ENCODE assay signal across 9 mouse cellular contexts in the genomic region with DNA sequence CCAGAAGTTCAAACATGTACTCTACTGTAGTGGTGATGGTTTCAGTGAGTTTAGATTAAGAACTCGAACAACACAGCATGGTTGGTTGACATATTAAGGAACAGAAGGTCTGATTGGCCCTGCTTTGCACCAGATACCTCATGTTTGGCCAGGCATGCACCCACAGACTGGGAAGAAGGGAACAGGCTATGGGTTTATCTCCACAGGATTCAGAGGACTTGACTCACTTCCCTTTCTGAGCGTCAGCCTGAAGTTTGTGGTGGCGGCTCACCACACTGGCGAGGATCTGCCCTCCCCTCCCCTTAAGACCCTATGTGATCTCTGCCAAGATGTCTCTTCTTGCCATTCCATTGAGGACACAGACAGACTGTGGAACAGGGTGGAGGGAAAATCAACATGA.
"Had no signal": no experiment of that assay in that cellular context is flagged by ENCODE, and none has a peak within 500 bp of the region (broad histone marks: within the 10 kb centered on the region; RNA-seq: fewer than 3 reads in every experiment).

No protein-coding gene starts in this region.

- ATAC-seq: midbrain, embryonic 15.5 days had no signal

- DNase-seq: kidney, adult 18-20 months; kidney, postnatal 10 days; kidney, postnatal 4 days; left cerebral cortex, postnatal 4 days; lung, embryonic 14.5 days; lung, postnatal 10 days; thymus, adult 18-20 months; thymus, postnatal 14 days had no signal
